Mouse (Mus musculus) myocyte (in vitro differentiated cells): ENCODE results near the gene Mb21d2. TPM values are rescaled to one million over a fixed set of nuclear protein-coding genes. Genes with fewer than 3 reads are reported as not detected.

Experiments used
- H3K27me3 ChIP-seq: one replicate; pipeline ENCODE4 v1.6.1; 2011; ENCODE audit not compliant: control insufficient read depth, insufficient read depth, insufficient read length
- H3K36me3 ChIP-seq: one replicate; pipeline ENCODE4 v1.6.1; 2011; ENCODE audit not compliant: control insufficient read depth, insufficient read depth
- H3K4me2 ChIP-seq: one replicate; pipeline ENCODE4 v1.6.1; 2011; ENCODE audit warnings: low read depth, control low read depth
- H3K4me3 ChIP-seq: one replicate; pipeline ENCODE4 v1.5.1; 2011; ENCODE audit warnings: mild to moderate bottlenecking, control low read depth, moderate library complexity
- H3K79me2 ChIP-seq: one replicate; pipeline ENCODE4 v1.6.1; 2011; ENCODE audit not compliant: control insufficient read depth, insufficient read depth
- H3ac ChIP-seq: one replicate; pipeline ENCODE4 v1.6.1; 2011; ENCODE audit not compliant: control insufficient read depth, insufficient read length
- CEBPB ChIP-seq: IDR thresholded peaks from 2 replicates; pipeline ENCODE4 v1.6.1; 2011; ENCODE audit warnings: mild to moderate bottlenecking, moderate library complexity; ENCODE audit not compliant: poor library complexity, insufficient read depth, severe bottlenecking
- E2F4 ChIP-seq: IDR thresholded peaks from one replicate; pipeline ENCODE4 v1.6.1; 2011; ENCODE audit warnings: mild to moderate bottlenecking, control low read depth, moderate library complexity; ENCODE audit not compliant: insufficient read depth
- MAX ChIP-seq: IDR thresholded peaks from one replicate; pipeline ENCODE4 v1.6.1; 2011; ENCODE audit warnings: low read depth, mild to moderate bottlenecking, control low read depth
- MYOD1 ChIP-seq, 3 experiments: IDR thresholded peaks; one replicate each; pipeline ENCODE4 v1.6.1; 2011; ENCODE audit warnings: control low read depth in 2 of 3, low read depth in 2 of 3, mild to moderate bottlenecking in 2 of 3, moderate library complexity in 1 of 3; ENCODE audit not compliant: insufficient read length in 2 of 3, control insufficient read depth in 1 of 3
- MYOG ChIP-seq, 3 experiments: IDR thresholded peaks; one replicate each; pipeline ENCODE4 v1.6.1; 2011; ENCODE audit warnings: control low read depth in 2 of 3, low read depth in 2 of 3, mild to moderate bottlenecking in 2 of 3; ENCODE audit not compliant: insufficient read length in 2 of 3, control insufficient read depth in 1 of 3, insufficient read depth in 1 of 3
- POLR2A ChIP-seq: IDR thresholded peaks from one replicate; pipeline ENCODE4 v1.6.1; 2011; ENCODE audit warnings: low read depth, mild to moderate bottlenecking, control low read depth, moderate library complexity; ENCODE audit not compliant: insufficient read length
- POLR2AphosphoS2 ChIP-seq: IDR thresholded peaks from one replicate; pipeline ENCODE4 v1.6.1; 2011; ENCODE audit warnings: low read depth, control low read depth; ENCODE audit not compliant: insufficient read length
- REST ChIP-seq: IDR thresholded peaks from one replicate; pipeline ENCODE4 v1.6.1; 2011; ENCODE audit warnings: mild to moderate bottlenecking, control low read depth, moderate library complexity; ENCODE audit not compliant: insufficient read depth, insufficient read length
- SRF ChIP-seq: IDR thresholded peaks from one replicate; pipeline ENCODE4 v1.6.1; 2011; ENCODE audit warnings: low read depth; ENCODE audit not compliant: control insufficient read depth, insufficient read length
- TCF12 ChIP-seq: IDR thresholded peaks from one replicate; pipeline ENCODE4 v1.6.1; 2011; ENCODE audit warnings: mild to moderate bottlenecking, control low read depth; ENCODE audit not compliant: poor library complexity, insufficient read depth, severe bottlenecking
- TCF3 ChIP-seq: IDR thresholded peaks from one replicate; pipeline ENCODE4 v1.6.1; 2011; ENCODE audit warnings: low read depth, control low read depth; ENCODE audit not compliant: insufficient read length
- USF1 ChIP-seq: IDR thresholded peaks from one replicate; pipeline ENCODE4 v1.6.1; 2011; ENCODE audit warnings: low read depth, mild to moderate bottlenecking, control low read depth, moderate library complexity
- polyA plus RNA-seq: library from polyadenylated mRNA; unstranded; fragments of >200 nt; fragmentation: generic; extraction: Trizol; gene quantifications from one replicate; pipeline ENCODE4 v1.2.1, GENCODE M21; 2012; ENCODE audit warnings: missing spikeins

Mb21d2 gene
- polyA plus RNA-seq, 1 experiment, result 6.0 TPM

DNA sequence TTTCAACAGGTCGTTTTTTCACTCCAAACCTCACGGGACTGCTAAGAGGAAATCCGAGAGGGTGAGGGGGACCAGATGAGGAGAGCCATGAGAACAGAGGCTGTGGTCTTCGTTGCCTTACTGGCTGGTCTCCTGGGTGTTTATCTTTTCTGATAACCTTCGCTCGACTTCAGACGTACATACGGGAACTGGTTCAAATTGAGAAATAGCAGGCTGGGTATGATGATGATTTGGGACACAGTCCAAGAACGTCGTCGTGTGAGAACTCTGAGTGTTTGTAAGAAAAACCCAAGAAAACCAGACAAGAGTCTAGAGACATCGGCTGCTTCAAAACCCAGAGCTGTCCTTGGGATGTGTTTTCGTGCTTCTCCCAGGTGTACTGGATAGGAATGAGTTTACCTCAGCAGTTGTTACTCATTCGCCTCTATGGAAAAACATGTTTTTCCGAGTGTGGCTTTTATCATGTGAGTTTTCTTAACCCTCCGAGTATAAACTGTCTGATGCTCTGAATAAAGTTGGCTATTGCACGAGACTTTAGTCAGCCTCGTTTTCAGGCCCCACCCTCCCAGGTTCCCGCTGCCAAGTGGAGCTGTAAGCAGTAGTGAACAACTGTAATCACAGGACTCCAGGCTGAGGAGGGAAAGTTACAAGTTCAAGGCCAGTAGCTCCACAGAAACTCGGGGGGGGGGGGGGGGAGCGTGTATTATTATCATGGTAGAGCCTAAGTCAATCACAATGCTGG is 46.6 kb downstream of the Mb21d2 start:
- TF ChIP-seq MAX, result no peak
- TF ChIP-seq TCF3, result no peak
- no peak for TF ChIP-seq TCF12
- no peak for TF ChIP-seq MYOG (IDR thresholded peaks at IDR 0.05; ENCODE audit: control insufficient read depth in 1 of 3, insufficient read depth in 1 of 3, insufficient read length in 2 of 3, low read depth in 2 of 3)
- no peak for TF ChIP-seq POLR2A
- no peak for TF ChIP-seq MYOD1 (IDR thresholded peaks at IDR 0.05; ENCODE audit: control insufficient read depth in 1 of 3, insufficient read length in 2 of 3, low read depth in 2 of 3)
- no peak for TF ChIP-seq CEBPB
- TF ChIP-seq USF1, result no peak
- Histone ChIP-seq H3K4me3 (no peak overlapping the region), H3K79me2 (no peaks in the 10 kb centered on the region), H3K4me2 (no peak overlapping the region), H3ac (no peak overlapping the region), H3K36me3 (no peaks in the 10 kb centered on the region), H3K27me3 (no peaks in the 10 kb centered on the region)

GRCm38 (mm10) chr16:28881787-28882186 is 47.7 kb downstream of the Mb21d2 start:
- Histone ChIP-seq H3K79me2 (no peaks in the 10 kb centered on the region), H3K27me3 (no peaks in the 10 kb centered on the region), H3K4me3 (no peak overlapping the region), H3K36me3 (no peaks in the 10 kb centered on the region), H3ac (no peak overlapping the region), H3K4me2 (no peak overlapping the region)
- no peak for TF ChIP-seq POLR2A
- TF ChIP-seq TCF12, result no peak
- TF ChIP-seq TCF3, result no peak
- TF ChIP-seq MYOD1 (IDR thresholded peaks at IDR 0.05; ENCODE audit: control insufficient read depth in 1 of 3, insufficient read length in 2 of 3, low read depth in 2 of 3), result no peak
- TF ChIP-seq MYOG (IDR thresholded peaks at IDR 0.05; ENCODE audit: control insufficient read depth in 1 of 3, insufficient read depth in 1 of 3, insufficient read length in 2 of 3, low read depth in 2 of 3), result no peak
- TF ChIP-seq CEBPB, result no peak
- TF ChIP-seq USF1, result no peak
- TF ChIP-seq REST, result no peak
- no peak for TF ChIP-seq POLR2AphosphoS2
- no peak for TF ChIP-seq SRF
- no peak for TF ChIP-seq E2F4
- TF ChIP-seq MAX, result no peak

DNA sequence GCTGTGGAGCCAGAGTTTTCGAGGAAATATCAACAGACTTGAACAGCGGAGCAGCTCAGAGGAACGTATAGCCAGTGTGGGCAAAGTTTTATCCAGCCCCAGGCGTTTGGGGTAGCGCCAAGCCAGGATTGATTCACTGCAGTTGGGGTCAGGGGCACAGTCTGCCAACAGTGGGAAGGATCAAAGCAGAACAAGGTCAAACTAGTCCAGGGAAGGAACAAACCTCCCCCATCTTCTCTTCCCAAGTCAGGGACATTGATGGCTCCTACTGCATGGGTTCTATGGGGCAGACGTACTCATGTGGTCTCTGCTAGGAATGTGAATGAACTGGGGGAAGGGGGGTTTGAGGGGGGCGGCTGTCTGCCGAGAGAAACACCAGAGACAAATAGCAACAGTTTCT is 48.7 kb downstream of the Mb21d2 start:
- Histone ChIP-seq H3K79me2 (no peaks in the 10 kb centered on the region), H3K4me2 (no peak overlapping the region), H3K4me3 (no peak overlapping the region), H3K36me3 (no peaks in the 10 kb centered on the region), H3K27me3 (no peaks in the 10 kb centered on the region), H3ac (no peak overlapping the region)
- TF ChIP-seq POLR2A (no peak), E2F4 (no peak), USF1 (no peak), REST (no peak), MYOG (IDR thresholded peaks at IDR 0.05; ENCODE audit: control insufficient read depth in 1 of 3, insufficient read depth in 1 of 3, insufficient read length in 2 of 3, low read depth in 2 of 3) (no peak), TCF3 (no peak)

DNA sequence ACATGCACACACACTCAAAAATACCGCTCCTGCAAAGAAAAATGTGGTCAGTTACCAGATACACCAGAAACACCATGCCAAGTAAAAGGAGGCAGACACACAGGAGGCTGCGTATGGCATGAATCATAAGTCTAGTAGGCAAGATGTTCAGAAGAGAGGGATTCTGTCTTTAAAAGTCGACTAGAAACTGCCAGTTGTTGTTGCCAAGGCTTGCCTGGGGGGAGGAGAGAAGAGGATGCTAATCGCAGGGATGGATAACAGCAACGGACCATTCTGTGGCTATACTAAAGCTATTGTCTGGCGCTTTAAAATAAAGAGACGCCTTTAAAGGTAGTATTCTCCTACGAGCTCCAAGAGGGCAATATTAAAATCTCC is 49.2 kb downstream of the Mb21d2 start:
- H3K27me3 ChIP-seq, result no peaks in the 10 kb centered on the region
- TF ChIP-seq TCF12 (no peak), REST (no peak), SRF (no peak), POLR2AphosphoS2 (no peak), USF1 (no peak), CEBPB (no peak), TCF3 (no peak), POLR2A (no peak), MAX (no peak), E2F4 (no peak), MYOG (IDR thresholded peaks at IDR 0.05; ENCODE audit: control insufficient read depth in 1 of 3, insufficient read depth in 1 of 3, insufficient read length in 2 of 3, low read depth in 2 of 3) (no peak), MYOD1 (IDR thresholded peaks at IDR 0.05; ENCODE audit: control insufficient read depth in 1 of 3, insufficient read length in 2 of 3, low read depth in 2 of 3) (no peak)
- no peak overlapping the region for H3K4me2 ChIP-seq
- H3K36me3 ChIP-seq, result no peaks in the 10 kb centered on the region
- no peak overlapping the region for H3ac ChIP-seq
- H3K4me3 ChIP-seq, result no peak overlapping the region
- H3K79me2 ChIP-seq, result no peaks in the 10 kb centered on the region
